Mouse (Mus musculus) lung, postnatal 0 days (tissue): ENCODE data around the gene Olfr1288. TPM values are rescaled to one million over a fixed set of nuclear protein-coding genes. Genes with fewer than 3 reads are reported as not detected.

Experiments used
- ATAC-seq: fragments of 200-750 bp; cut with Nextera tagmentation; 2 replicates; pipeline ENCODE4 v1.8.0; 2017; ENCODE audit warnings: moderate library complexity
- DNase-seq: peaks from one replicate; pipeline ENCODE4 v3.0.0-alpha.2; 2016; ENCODE audit warnings: low spot score
- H3K27ac ChIP-seq: fragments of 300-500 bp; sonication (generic); 2 replicates; pipeline ENCODE4 v1.5.1; 2014; ENCODE audit warnings: antibody characterized with exemption, mild to moderate bottlenecking, low read length, mixed read lengths
- H3K27me3 ChIP-seq: fragments of 300-500 bp; sonication (generic); replicated peaks from 2 replicates; pipeline ENCODE4 v1.6.1; 2014; ENCODE audit warnings: low read length, mixed read lengths; ENCODE audit not compliant: insufficient read depth
- H3K36me3 ChIP-seq: fragments of 300-500 bp; sonication (generic); 2 replicates; pipeline ENCODE4 v1.6.1; 2014; ENCODE audit warnings: low read length, mixed read lengths; ENCODE audit not compliant: insufficient read depth
- H3K4me1 ChIP-seq: fragments of 300-500 bp; sonication (generic); 2 replicates; pipeline ENCODE4 v1.6.1; 2014; ENCODE audit warnings: antibody characterized with exemption, low read depth, low read length, mixed read lengths; ENCODE audit not compliant: insufficient read depth
- H3K4me2 ChIP-seq: fragments of 300-500 bp; sonication (generic); replicated peaks from 2 replicates; pipeline ENCODE4 v1.6.1; 2014; ENCODE audit warnings: low read depth, mild to moderate bottlenecking, low read length, moderate library complexity, mixed read lengths
- H3K4me3 ChIP-seq: fragments of 300-500 bp; sonication (generic); 2 replicates; pipeline ENCODE4 v1.5.1; 2014; ENCODE audit warnings: low read depth, low read length
- H3K9ac ChIP-seq: fragments of 300-500 bp; sonication (generic); replicated peaks from 2 replicates; pipeline ENCODE4 v1.6.1; 2014; ENCODE audit warnings: low read depth, mild to moderate bottlenecking
- H3K9me3 ChIP-seq: fragments of 300-500 bp; sonication (generic); 2 replicates; pipeline ENCODE4 v1.6.1; 2016; ENCODE audit warnings: low read length, mixed read lengths
- CTCF ChIP-seq: IDR thresholded peaks from 2 replicates; pipeline ENCODE4 v1.5.1; 2016; ENCODE audit warnings: antibody characterized with exemption, mild to moderate bottlenecking
- EP300 ChIP-seq: IDR thresholded peaks from 2 replicates; pipeline ENCODE4 v1.6.1; 2016; ENCODE audit warnings: antibody characterized with exemption, mild to moderate bottlenecking, control low read depth
- WGBS: fragments of 180-500 bp; shearing (Covaris S2); extraction: QIAGEN DNeasy Blood & Tissue Kit; methylation state at CpG from one replicate; pipeline ENCODE4 v1.1.7; 2014; 5-methylcytosine and 5-hydroxymethylcytosine counted together
- polyA plus RNA-seq: library from polyadenylated mRNA; unstranded; fragments of >200 nt; fragmentation: Nextera tagmentation; extraction: Ambion mirVana; gene quantifications from 2 replicates; pipeline ENCODE4 v1.2.1, GENCODE M21; 2015

Olfr1288 gene
- polyA plus RNA-seq: not detected in 2 replicates

GRCm38 (mm10) chr2:111473801-111474200, at the start of gene Olfr1288:
Olfr1288 (plus strand) TSS chr2:111474101.
- H3K4me3 ChIP-seq: no peak within 1 kb of the TSS
- DNase-seq: no peak
- H3K4me1 ChIP-seq: no peaks in the 10 kb centered on the region
- whole genome bisulfite sequencing: 93% methylated on average over 1 of the region's 1 CpGs
- no peak for TF ChIP-seq EP300
- no peak for TF ChIP-seq CTCF
- no peak within 1 kb of the TSS for H3K27ac ChIP-seq
- H3K9ac ChIP-seq: no peak within 1 kb of the TSS
- no peaks in the 10 kb centered on the region for H3K9me3 ChIP-seq
- H3K36me3 ChIP-seq: no peaks in the 10 kb centered on the region
- no peak within 1 kb of the TSS for H3K4me2 ChIP-seq
- ATAC-seq: no peak
- no peaks in the 10 kb centered on the region for H3K27me3 ChIP-seq

DNA sequence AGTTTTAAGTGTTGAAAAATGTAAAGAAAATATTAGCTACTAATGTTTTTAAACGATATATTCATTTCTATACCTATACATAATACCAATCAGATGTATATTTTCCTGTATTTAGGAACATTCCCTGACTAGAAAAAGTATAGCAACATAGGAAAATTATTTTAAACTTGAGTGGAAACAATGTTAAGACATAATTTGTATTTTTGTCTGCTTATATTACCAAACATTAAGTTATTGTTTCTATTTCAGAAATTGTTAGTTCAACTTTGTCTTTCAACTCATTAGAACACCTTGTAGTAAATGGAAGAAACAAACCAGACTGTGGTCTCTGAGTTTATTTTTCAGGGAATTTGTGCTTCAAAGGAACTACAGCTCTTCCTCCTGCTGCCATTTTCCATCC, 25.1 kb upstream of the Olfr1288 start, which contains the start of gene Olfr1287:
TSS of gene Olfr1287 (plus strand) at position 301 of the 400 bp plus-strand sequence.
- no peak for TF ChIP-seq EP300
- TF ChIP-seq CTCF: no peak
- no peak within 1 kb of the TSS for H3K9ac ChIP-seq
- no peak within 1 kb of the TSS for H3K27ac ChIP-seq
- H3K27me3 ChIP-seq: no peaks in the 10 kb centered on the region
- ATAC-seq: no peak
- no peaks in the 10 kb centered on the region for H3K9me3 ChIP-seq
- H3K4me3 ChIP-seq: no peak within 1 kb of the TSS
- DNase-seq: no peak
- H3K36me3 ChIP-seq: no peaks in the 10 kb centered on the region
- 50% methylated on average over 1 of the region's 1 CpGs for WGBS
- H3K4me2 ChIP-seq: no peak within 1 kb of the TSS
- no peaks in the 10 kb centered on the region for H3K4me1 ChIP-seq

- Histone ChIP-seq H3K36me3 (no peaks in the 10 kb centered on the region), H3K4me1 (no peaks in the 10 kb centered on the region), H3K27me3 (no peaks in the 10 kb centered on the region), H3K9me3 (no peaks in the 10 kb centered on the region), H3K4me2 (no peak within 1 kb of the TSS), H3K27ac (no peak within 1 kb of the TSS), H3K9ac (no peak within 1 kb of the TSS), H3K4me3 (no peak within 1 kb of the TSS)
- TF ChIP-seq CTCF: no peak
- no peak for TF ChIP-seq EP300
- DNase-seq: no peak
- ATAC-seq: no peak
- 67% methylated on average over 1 of the region's 1 CpGs for WGBS
Observed at GRCm38 (mm10) chr2:111480519-111480918, 6.6 kb downstream of the Olfr1288 start, which contains the start of gene Olfr1289. Olfr1289 (plus strand) TSS chr2:111480819.

- Histone ChIP-seq H3K27ac (no peak within 1 kb of the TSS), H3K9me3 (0 out of 2 replicates have a peak, but pooled peaks cover 2% of the 10 kb centered on the region), H3K9ac (no peak within 1 kb of the TSS), H3K27me3 (no peaks in the 10 kb centered on the region), H3K4me3 (no peak within 1 kb of the TSS), H3K4me1 (no peaks in the 10 kb centered on the region), H3K36me3 (no peaks in the 10 kb centered on the region), H3K4me2 (no peak within 1 kb of the TSS)
- 64% methylated on average over 5 of the region's 5 CpGs for WGBS
- TF ChIP-seq EP300: no peak
- TF ChIP-seq CTCF: no peak
- DNase-seq: no peak
- no peak for ATAC-seq
Observed at GRCm38 (mm10) chr2:111493729-111494128, 19.8 kb downstream of the Olfr1288 start, which contains the start of gene Olfr1290. Olfr1290 (minus strand) TSS chr2:111493829.

- ATAC-seq: no peak
- 80% methylated on average over 3 of the region's 3 CpGs for WGBS
Observed at GRCm38 (mm10) chr2:111496880-111497279, 23.0 kb downstream of the Olfr1288 start, which contains the start of gene Olfr1291-ps1. Olfr1291-ps1 (plus strand) TSS chr2:111497180.

DNA sequence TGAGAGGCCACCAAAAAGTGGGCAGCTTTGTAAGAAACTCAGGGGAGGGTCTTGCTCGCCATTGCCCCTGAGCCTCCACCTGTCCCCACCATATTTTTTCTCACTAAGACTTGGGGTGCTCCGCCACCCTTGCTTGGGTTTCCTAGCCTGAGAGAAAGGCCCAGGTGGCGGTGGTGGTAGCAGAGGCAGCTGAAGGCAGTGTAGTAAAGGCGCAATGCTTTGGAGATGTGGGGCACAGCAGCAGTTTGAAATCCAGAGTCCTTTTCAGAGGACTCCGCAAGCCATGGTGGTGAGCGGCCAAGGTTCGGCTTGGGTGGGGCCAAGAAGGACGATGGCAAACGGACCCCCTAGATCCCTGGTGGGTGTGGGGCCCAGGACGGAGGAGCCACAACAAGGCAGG, 43.5 kb downstream of the Olfr1288 start:
- H3K4me2 ChIP-seq: no peak overlapping the region
- WGBS: 79% methylated on average over 10 of the region's 10 CpGs
- no peak overlapping the region for H3K9ac ChIP-seq
- no peak overlapping the region for H3K27ac ChIP-seq
- no peaks in the 10 kb centered on the region for H3K27me3 ChIP-seq
- ATAC-seq (no peak), DNase-seq (no peak)
- TF ChIP-seq EP300 (no peak), CTCF (no peak)
- no peaks in the 10 kb centered on the region for H3K4me1 ChIP-seq
- no peak overlapping the region for H3K4me3 ChIP-seq
- no peaks in the 10 kb centered on the region for H3K9me3 ChIP-seq
- H3K36me3 ChIP-seq: no peaks in the 10 kb centered on the region

More at GRCm38 (mm10) chr2:111496880-111497279, 23.0 kb downstream of the Olfr1288 start, which contains the start of gene Olfr1291-ps1:
- Histone ChIP-seq H3K36me3 (no peaks in the 10 kb centered on the region), H3K9me3 (0 out of 2 replicates have a peak, but pooled peaks cover 2% of the 10 kb centered on the region), H3K4me1 (no peaks in the 10 kb centered on the region), H3K27me3 (no peaks in the 10 kb centered on the region), H3K4me3 (no peak within 1 kb of the TSS), H3K4me2 (no peak within 1 kb of the TSS), H3K9ac (no peak within 1 kb of the TSS), H3K27ac (no peak within 1 kb of the TSS)
- TF ChIP-seq EP300 (no peak), CTCF (no peak)
- DNase-seq: no peak

GRCm38 (mm10) chr2:111524903-111525302, 51.0 kb downstream of the Olfr1288 start, which contains the start of gene Olfr1293-ps:
Olfr1293-ps (plus strand) TSS chr2:111525203.
- no peak for DNase-seq
- no peak within 1 kb of the TSS for H3K4me3 ChIP-seq
- TF ChIP-seq CTCF: no peak
- no peak for TF ChIP-seq EP300
- no peak within 1 kb of the TSS for H3K27ac ChIP-seq
- H3K9ac ChIP-seq: no peak within 1 kb of the TSS
- H3K4me1 ChIP-seq: no peaks in the 10 kb centered on the region
- no peak within 1 kb of the TSS for H3K4me2 ChIP-seq
- H3K9me3 ChIP-seq: no peaks in the 10 kb centered on the region; the same call in 1 of the 2 replicates
- ATAC-seq: no peak
- H3K36me3 ChIP-seq: no peaks in the 10 kb centered on the region
- 74% methylated on average over 1 of the region's 1 CpGs for WGBS
- no peaks in the 10 kb centered on the region for H3K27me3 ChIP-seq

Other genes with a start within 250 kb of the Olfr1288 start
- not detected in 2 replicates for gene 4930430A15Rik, start 244.5 kb upstream of the Olfr1288 start, polyA plus RNA-seq
- gene Olfr1275, start 238.8 kb upstream of the Olfr1288 start, polyA plus RNA-seq: not detected in 2 replicates
- not detected in 2 replicates for gene Olfr1276, start 219.6 kb upstream of the Olfr1288 start, polyA plus RNA-seq
- not detected in 2 replicates for gene Olfr1277, start 200.0 kb upstream of the Olfr1288 start, polyA plus RNA-seq
- not detected in 2 replicates for gene Olfr1278, start 184.0 kb upstream of the Olfr1288 start, polyA plus RNA-seq
- gene Olfr1279, start 173.5 kb upstream of the Olfr1288 start, polyA plus RNA-seq: not detected in 2 replicates
- not detected in 2 replicates for gene Olfr1280, start 160.1 kb upstream of the Olfr1288 start, polyA plus RNA-seq
- not detected in 2 replicates for gene Olfr1281, start 147.6 kb upstream of the Olfr1288 start, polyA plus RNA-seq
- gene Olfr1282, start 138.0 kb upstream of the Olfr1288 start, polyA plus RNA-seq: not detected in 2 replicates
- gene Olfr1283, start 107.3 kb upstream of the Olfr1288 start, polyA plus RNA-seq: not detected in 2 replicates
- not detected in 2 replicates for gene Olfr1284, start 98.6 kb upstream of the Olfr1288 start, polyA plus RNA-seq
- not detected in 2 replicates for gene Olfr1286, start 51.0 kb upstream of the Olfr1288 start, polyA plus RNA-seq
- gene Olfr1287, start 25.0 kb upstream of the Olfr1288 start, polyA plus RNA-seq: not detected in 2 replicates
- not detected in 2 replicates for gene Olfr1289, start 6.7 kb downstream of the Olfr1288 start, polyA plus RNA-seq
- not detected in 2 replicates for gene Olfr1290, start 19.7 kb downstream of the Olfr1288 start, polyA plus RNA-seq
- gene Olfr1291-ps1, start 23.1 kb downstream of the Olfr1288 start, polyA plus RNA-seq: not detected in 2 replicates
- gene Olfr1293-ps, start 51.1 kb downstream of the Olfr1288 start, polyA plus RNA-seq: not detected in 2 replicates
- gene Olfr1294, start 66.2 kb downstream of the Olfr1288 start, polyA plus RNA-seq: not detected in 2 replicates
- not detected in 2 replicates for gene Olfr1295, start 95.6 kb downstream of the Olfr1288 start, polyA plus RNA-seq
- gene Olfr1297, start 152.4 kb downstream of the Olfr1288 start, polyA plus RNA-seq: not detected in 2 replicates
- not detected in 2 replicates for gene Olfr1298, start 175.1 kb downstream of the Olfr1288 start, polyA plus RNA-seq
- gene Olfr1299, start 187.3 kb downstream of the Olfr1288 start, polyA plus RNA-seq: not detected in 2 replicates